Mouse (Mus musculus): Measurements from ENCODE around the gene Platr17.

GRCm38 (mm10) chr17:33911813-33912414, 7.0 kb downstream of the Platr17 start:
- TF ChIP-seq CTCF (IDR thresholded peaks at IDR 0.05; ENCODE audit: low read depth, low read length) (no peak), POLR2A (IDR thresholded peaks at IDR 0.05; ENCODE audit: extremely low read depth, insufficient read depth, low read length) (no peak)
